In the genomic region with DNA sequence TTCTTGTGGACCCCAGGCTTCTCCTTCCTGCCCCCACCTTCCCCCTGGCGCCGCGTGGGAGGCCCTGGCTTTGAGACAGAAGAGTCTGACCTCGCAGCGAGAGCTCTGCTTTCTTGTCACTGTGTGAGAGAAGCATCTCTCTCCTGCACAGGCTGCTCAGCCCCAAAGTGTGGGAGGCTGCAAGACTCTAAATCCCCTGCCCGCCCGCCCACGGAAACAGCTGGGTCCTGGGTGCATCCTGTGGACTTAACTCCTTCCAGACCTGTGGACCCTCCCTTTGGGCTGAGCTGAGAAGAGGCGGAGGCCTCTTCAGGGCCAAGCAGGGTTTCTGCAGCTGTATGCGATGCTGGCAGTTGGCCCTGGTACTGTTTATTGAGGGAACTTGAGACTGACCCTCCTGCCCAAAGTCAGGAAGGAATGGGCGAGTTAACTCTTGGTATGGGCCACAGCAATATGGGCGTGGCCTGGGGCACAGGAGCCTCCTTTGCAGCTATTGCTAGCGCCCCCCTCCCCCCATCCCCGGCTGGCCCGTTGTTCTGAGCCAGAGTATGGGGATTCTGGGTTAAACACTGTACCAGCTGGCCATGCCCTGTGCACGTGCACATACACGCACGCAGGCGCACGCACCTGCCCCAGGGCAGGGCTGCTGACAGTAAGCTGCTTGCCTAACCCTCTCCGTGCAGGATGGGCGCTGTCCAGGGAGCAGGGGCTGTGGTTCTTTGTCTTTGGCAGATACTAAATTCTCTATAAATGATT, we compare ENCODE assay signal across 9 mouse cellular contexts. TPM values are rescaled to one million over a fixed set of nuclear protein-coding genes. Genes with fewer than 3 reads are reported as not detected.
DNase-seq lines count a peak whose midpoint lies in the region; ATAC-seq lines count a peak whose summit lies in the region.
"Had no signal": no experiment of that assay in that cellular context is flagged by ENCODE, and none has a peak within 500 bp of the region (broad histone marks: within the 10 kb centered on the region; RNA-seq: fewer than 3 reads in every experiment).

A gene (plus strand): TSS at position 655 of the 756 bp plus-strand sequence.

- no peaks in the 10 kb centered on the region for H3K9me3 ChIP-seq in kidney, embryonic 14.5 days (ENCODE audit: control insufficient read depth, low read length)
- H3K9me3 ChIP-seq in liver, embryonic 12.5 days (replicated peaks), result no peaks in the 10 kb centered on the region
- H3K9me3 ChIP-seq in stomach, embryonic 15.5 days, result no peaks in the 10 kb centered on the region

- intact Hi-C loops in gastrocnemius, postnatal 36 days (cut with DNase I), result no loop called here

- no peaks in the 10 kb centered on the region for H3K36me3 ChIP-seq in kidney, embryonic 14.5 days (ENCODE audit: control insufficient read depth, insufficient read depth, low read length)
- H3K36me3 ChIP-seq in liver, embryonic 12.5 days, result no peaks in the 10 kb centered on the region
- H3K36me3 ChIP-seq in stomach, embryonic 15.5 days, result no peaks in the 10 kb centered on the region

- peaks cover 36% of the 10 kb centered on the region for H3K4me1 ChIP-seq in kidney, embryonic 14.5 days (ENCODE audit: control insufficient read depth, insufficient read depth, low read length)
- peaks cover 25% of the 10 kb centered on the region for H3K4me1 ChIP-seq in liver, embryonic 12.5 days
- H3K4me1 ChIP-seq in stomach, embryonic 15.5 days, result peaks cover 14% of the 10 kb centered on the region

- 14% methylated on average over 22 of the region's 22 CpGs for WGBS in kidney, embryonic 14.5 days
- 22% methylated on average over 22 of the region's 22 CpGs for WGBS in liver, embryonic 12.5 days (ENCODE audit: insufficient replicate concordance)
- WGBS in stomach, embryonic 15.5 days, result 16% methylated on average over 22 of the region's 22 CpGs

- H3K27ac ChIP-seq in kidney, embryonic 14.5 days (ENCODE audit: low read depth, low read length), result peak within 1 kb of the TSS; percentile 79
- H3K27ac ChIP-seq in liver, embryonic 12.5 days, result no peak within 1 kb of the TSS
- H3K27ac ChIP-seq in stomach, embryonic 15.5 days, result peak within 1 kb of the TSS; percentile 64
- H3K27ac ChIP-seq: liver, embryonic 14.5 days had no signal

- no peak for DNase-seq in kidney, adult 11 months
- DNase-seq in NIH3T3 (ENCODE audit: low read depth), result peak; percentile 84
- DNase-seq in gastrocnemius, postnatal 36 days, result peak in 1 of 2 experiments; percentile 47
- no peak for DNase-seq in adrenal gland, adult 2 months
- DNase-seq in kidney, adult 8-10 months, result no peak

- H3K9ac ChIP-seq in kidney, embryonic 14.5 days (ENCODE audit: low read depth, low read length), result peak within 1 kb of the TSS; percentile 32
- H3K9ac ChIP-seq in liver, embryonic 12.5 days, result no peak within 1 kb of the TSS
- no peak within 1 kb of the TSS for H3K9ac ChIP-seq in stomach, embryonic 15.5 days
- H3K9ac ChIP-seq: liver, embryonic 14.5 days had no signal

- no peaks in the 10 kb centered on the region for H3K27me3 ChIP-seq in kidney, embryonic 14.5 days (ENCODE audit: control insufficient read depth, insufficient read depth, low read length)
- peaks cover 29% of the 10 kb centered on the region for H3K27me3 ChIP-seq in liver, embryonic 12.5 days (replicated peaks)
- 0 out of 2 replicates have a peak, but pooled peaks cover 4% of the 10 kb centered on the region for H3K27me3 ChIP-seq in stomach, embryonic 15.5 days (replicated peaks)

- H3K4me3 ChIP-seq in kidney, embryonic 14.5 days (ENCODE audit: low read length), result no peak within 1 kb of the TSS
- no peak within 1 kb of the TSS for H3K4me3 ChIP-seq in liver, embryonic 12.5 days
- H3K4me3 ChIP-seq in stomach, embryonic 15.5 days (replicated peaks), result no peak within 1 kb of the TSS

- peak; percentile 91 for ATAC-seq in kidney, embryonic 14.5 days (ENCODE audit: low FRiP score, low TSS enrichment)
- ATAC-seq in liver, embryonic 12.5 days, result no peak
- peak; percentile 20; the same call in 1 of the 2 replicates for ATAC-seq in stomach, embryonic 15.5 days (ENCODE audit: insufficient read depth, low FRiP score, low read depth)

- H3K4me2 ChIP-seq in kidney, embryonic 14.5 days (replicated peaks; ENCODE audit: low read depth, low read length), result peak within 1 kb of the TSS; percentile 20
- peak within 1 kb of the TSS; percentile 13; the same call in 1 of the 2 replicates for H3K4me2 ChIP-seq in liver, embryonic 12.5 days
- H3K4me2 ChIP-seq in stomach, embryonic 15.5 days, result peak within 1 kb of the TSS; percentile 41

RNA-seq across cellular contexts. Expression of the gene that starts here (rescaled TPM):
- polyA plus RNA-seq in kidney, embryonic 14.5 days (2014; fragmentation: Nextera tagmentation; extraction: Ambion mirVana), result 18.3 and 20.3 TPM in 2 replicates
- 100 to 1,000 TPM in 1 of 2 experiments, 10 to 100 TPM in 1; 69.4 to 433 TPM for total RNA-seq in gastrocnemius, postnatal 36 days (2021)
- 10.5 and 12.9 TPM in 2 replicates for polyA plus RNA-seq in liver, embryonic 12.5 days (2016; fragmentation: Nextera tagmentation; extraction: Ambion mirVana)
- polyA plus RNA-seq in stomach, embryonic 15.5 days (2015; fragmentation: Nextera tagmentation; extraction: Ambion mirVana), result 8.8 and 15.3 TPM in 2 replicates
- total RNA-seq in adrenal gland, adult 2 months (2021), result not detected
- 0.15 and 0.28 TPM in 2 replicates for polyA plus RNA-seq in adrenal gland, adult 2 months (2012; rRNA removed)

Comparison
In these comparisons a context has a peak if more than half of its experiments do, and no peak if none do; other contexts are left out.
1. RNA of the gene that starts here (total RNA-seq): 69.4 to 433 TPM in gastrocnemius, postnatal 36 days; not detected in adrenal gland, adult 2 months; every median in the first group is over 10 times any median in the second.
2. Peak in every context shown above with its lines, with median percentiles within 50 percentile points of each other: H3K4me2 ChIP-seq.